Mouse (Mus musculus): ENCODE data around the gene Abhd6. TPM values are rescaled to one million over a fixed set of nuclear protein-coding genes. Genes with fewer than 3 reads are reported as not detected.

Gene Abhd6
- polyA plus RNA-seq, 1 experiment from 2014 or later = 16.1 TPM

- ATAC-seq (ENCODE audit: low FRiP score) (peak; percentile 96), DNase-seq (ENCODE audit: low spot score) (peak; percentile 99)
- WGBS = under 1% methylated on average over 47 of the region's 47 CpGs
- H3K9me3 ChIP-seq (ENCODE audit: control insufficient read depth, low read length) = no peaks in the 10 kb centered on the region
- peak within 1 kb of the TSS; percentile 68 for H3K4me3 ChIP-seq (ENCODE audit: low read depth, low read length)
- H3K27ac ChIP-seq (ENCODE audit: low read depth, low read length) = peak within 1 kb of the TSS; percentile 82
- peak within 1 kb of the TSS; percentile 42 for H3K4me2 ChIP-seq (replicated peaks; ENCODE audit: low read depth, low read length)
- no peaks in the 10 kb centered on the region for H3K36me3 ChIP-seq (ENCODE audit: control insufficient read depth, insufficient read depth, low read length)
- H3K27me3 ChIP-seq (ENCODE audit: control insufficient read depth, insufficient read depth, low read length) = no peaks in the 10 kb centered on the region
- peak within 1 kb of the TSS; percentile 64 for H3K9ac ChIP-seq (ENCODE audit: low read depth, low read length)
- 0 out of 2 replicates have a peak, but pooled peaks cover 2% of the 10 kb centered on the region for H3K4me1 ChIP-seq (replicated peaks; ENCODE audit: control insufficient read depth, insufficient read depth, low read length)
These were observed 77.5 kb downstream of the Abhd6 start, which contains the start of gene Rpp14 for GRCm38 (mm10) chr14:8080165-8080679. Rpp14 (plus strand) TSS chr14:8080367.

GRCm38 (mm10) chr14:8080718-8081117 is 78.0 kb downstream of the Abhd6 start:
- peak overlapping the region; percentile 82; the same call in 1 of the 2 replicates for H3K27ac ChIP-seq (ENCODE audit: low read depth, low read length)
- H3K27me3 ChIP-seq (ENCODE audit: control insufficient read depth, insufficient read depth, low read length) = no peaks in the 10 kb centered on the region
- no peaks in the 10 kb centered on the region for H3K36me3 ChIP-seq (ENCODE audit: control insufficient read depth, insufficient read depth, low read length)
- WGBS = 4% methylated on average over 11 of the region's 11 CpGs
- ATAC-seq (ENCODE audit: low FRiP score) (peak; percentile 62), DNase-seq (ENCODE audit: low spot score) (no peak)
- no peaks in the 10 kb centered on the region for H3K9me3 ChIP-seq (ENCODE audit: control insufficient read depth, low read length)
- peak overlapping the region; percentile 42 for H3K4me2 ChIP-seq (replicated peaks; ENCODE audit: low read depth, low read length)
- peak overlapping the region; percentile 64 for H3K9ac ChIP-seq (ENCODE audit: low read depth, low read length)
- 0 out of 2 replicates have a peak, but pooled peaks cover 2% of the 10 kb centered on the region for H3K4me1 ChIP-seq (replicated peaks; ENCODE audit: control insufficient read depth, insufficient read depth, low read length)
- H3K4me3 ChIP-seq (ENCODE audit: low read depth, low read length) = peak overlapping the region; percentile 68

GRCm38 (mm10) chr14:8082949-8083348 is 80.2 kb downstream of the Abhd6 start:
- 93% methylated on average over 1 of the region's 1 CpGs for WGBS
- ATAC-seq (ENCODE audit: low FRiP score) (no peak), DNase-seq (ENCODE audit: low spot score) (no peak)
- Histone ChIP-seq H3K4me1 (replicated peaks; ENCODE audit: control insufficient read depth, insufficient read depth, low read length) (0 out of 2 replicates have a peak, but pooled peaks cover 2% of the 10 kb centered on the region), H3K27ac (ENCODE audit: low read depth, low read length) (no peak overlapping the region), H3K4me3 (ENCODE audit: low read depth, low read length) (no peak overlapping the region), H3K9ac (ENCODE audit: low read depth, low read length) (no peak overlapping the region), H3K36me3 (ENCODE audit: control insufficient read depth, insufficient read depth, low read length) (no peaks in the 10 kb centered on the region), H3K9me3 (ENCODE audit: control insufficient read depth, low read length) (no peaks in the 10 kb centered on the region), H3K4me2 (replicated peaks; ENCODE audit: low read depth, low read length) (no peak overlapping the region), H3K27me3 (ENCODE audit: control insufficient read depth, insufficient read depth, low read length) (no peaks in the 10 kb centered on the region)

- no peaks in the 10 kb centered on the region for H3K4me1 ChIP-seq (replicated peaks; ENCODE audit: control insufficient read depth, insufficient read depth, low read length)
- H3K9me3 ChIP-seq (ENCODE audit: control insufficient read depth, low read length) = no peaks in the 10 kb centered on the region
- no peak overlapping the region for H3K9ac ChIP-seq (ENCODE audit: low read depth, low read length)
- no peaks in the 10 kb centered on the region for H3K27me3 ChIP-seq (ENCODE audit: control insufficient read depth, insufficient read depth, low read length)
- no peak overlapping the region for H3K4me2 ChIP-seq (replicated peaks; ENCODE audit: low read depth, low read length)
- DNase-seq (ENCODE audit: low spot score) = no peak
- no peak overlapping the region for H3K27ac ChIP-seq (ENCODE audit: low read depth, low read length)
- ATAC-seq (ENCODE audit: low FRiP score) = no peak
- 94% methylated on average over 2 of the region's 2 CpGs for WGBS
- 0 out of 2 replicates have a peak, but pooled peaks cover 2% of the 10 kb centered on the region for H3K36me3 ChIP-seq (ENCODE audit: control insufficient read depth, insufficient read depth, low read length)
- H3K4me3 ChIP-seq (ENCODE audit: low read depth, low read length) = no peak overlapping the region
These were observed 86.3 kb downstream of the Abhd6 start for GRCm38 (mm10) chr14:8089016-8089415.

- Histone ChIP-seq H3K36me3 (ENCODE audit: control insufficient read depth, insufficient read depth, low read length) (0 out of 2 replicates have a peak, but pooled peaks cover 2% of the 10 kb centered on the region), H3K4me3 (ENCODE audit: low read depth, low read length) (no peak overlapping the region), H3K27ac (ENCODE audit: low read depth, low read length) (no peak overlapping the region), H3K9me3 (ENCODE audit: control insufficient read depth, low read length) (no peaks in the 10 kb centered on the region), H3K4me1 (replicated peaks; ENCODE audit: control insufficient read depth, insufficient read depth, low read length) (no peaks in the 10 kb centered on the region), H3K4me2 (replicated peaks; ENCODE audit: low read depth, low read length) (no peak overlapping the region), H3K9ac (ENCODE audit: low read depth, low read length) (no peak overlapping the region), H3K27me3 (ENCODE audit: control insufficient read depth, insufficient read depth, low read length) (no peaks in the 10 kb centered on the region)
- ATAC-seq (ENCODE audit: low FRiP score) = no peak
- peak; percentile 54 for DNase-seq (ENCODE audit: low spot score)
- 91% methylated on average over 2 of the region's 2 CpGs for WGBS
These were observed 89.9 kb downstream of the Abhd6 start for GRCm38 (mm10) chr14:8092573-8092972.

GRCm38 (mm10) chr14:8093427-8093826 is 90.7 kb downstream of the Abhd6 start:
- Histone ChIP-seq H3K9ac (ENCODE audit: low read depth, low read length) (no peak overlapping the region), H3K9me3 (ENCODE audit: control insufficient read depth, low read length) (no peaks in the 10 kb centered on the region), H3K36me3 (ENCODE audit: control insufficient read depth, insufficient read depth, low read length) (0 out of 2 replicates have a peak, but pooled peaks cover 2% of the 10 kb centered on the region), H3K27ac (ENCODE audit: low read depth, low read length) (no peak overlapping the region), H3K27me3 (ENCODE audit: control insufficient read depth, insufficient read depth, low read length) (no peaks in the 10 kb centered on the region), H3K4me2 (replicated peaks; ENCODE audit: low read depth, low read length) (no peak overlapping the region), H3K4me1 (replicated peaks; ENCODE audit: control insufficient read depth, insufficient read depth, low read length) (no peaks in the 10 kb centered on the region), H3K4me3 (ENCODE audit: low read depth, low read length) (no peak overlapping the region)
- DNase-seq (ENCODE audit: low spot score) (no peak), ATAC-seq (ENCODE audit: low FRiP score) (0 out of 2 replicates have a peak, but pooled peaks have one; percentile 25)
- WGBS = 45% methylated on average over 5 of the region's 5 CpGs

GRCm38 (mm10) chr14:8094931-8095561 is 92.3 kb downstream of the Abhd6 start:
- Histone ChIP-seq H3K9me3 (ENCODE audit: control insufficient read depth, low read length) (no peaks in the 10 kb centered on the region), H3K9ac (ENCODE audit: low read depth, low read length) (no peak overlapping the region), H3K27ac (ENCODE audit: low read depth, low read length) (no peak overlapping the region), H3K4me3 (ENCODE audit: low read depth, low read length) (no peak overlapping the region), H3K4me2 (replicated peaks; ENCODE audit: low read depth, low read length) (no peak overlapping the region), H3K27me3 (ENCODE audit: control insufficient read depth, insufficient read depth, low read length) (no peaks in the 10 kb centered on the region), H3K4me1 (replicated peaks; ENCODE audit: control insufficient read depth, insufficient read depth, low read length) (no peaks in the 10 kb centered on the region), H3K36me3 (ENCODE audit: control insufficient read depth, insufficient read depth, low read length) (0 out of 2 replicates have a peak, but pooled peaks cover under 1% of the 10 kb centered on the region)
- 72% methylated on average over 3 of the region's 3 CpGs for WGBS
- DNase-seq (ENCODE audit: low spot score) = no peak
- no peak for ATAC-seq (ENCODE audit: low FRiP score)

- no peak overlapping the region for H3K9ac ChIP-seq (ENCODE audit: low read depth, low read length)
- ATAC-seq (ENCODE audit: low FRiP score) (no peak), DNase-seq (ENCODE audit: low spot score) (no peak)
These were observed 92.9 kb downstream of the Abhd6 start for GRCm38 (mm10) chr14:8095562-8095950.

More at GRCm38 (mm10) chr14:8095562-8095950, 92.9 kb downstream of the Abhd6 start:
- Histone ChIP-seq H3K27ac (ENCODE audit: low read depth, low read length) (no peak overlapping the region), H3K4me3 (ENCODE audit: low read depth, low read length) (no peak overlapping the region), H3K27me3 (ENCODE audit: control insufficient read depth, insufficient read depth, low read length) (no peaks in the 10 kb centered on the region), H3K4me2 (replicated peaks; ENCODE audit: low read depth, low read length) (no peak overlapping the region), H3K36me3 (ENCODE audit: control insufficient read depth, insufficient read depth, low read length) (no peaks in the 10 kb centered on the region), H3K9me3 (ENCODE audit: control insufficient read depth, low read length) (no peaks in the 10 kb centered on the region), H3K4me1 (replicated peaks; ENCODE audit: control insufficient read depth, insufficient read depth, low read length) (no peaks in the 10 kb centered on the region)
- WGBS = 81% methylated on average over 7 of the region's 7 CpGs
